ENCODE assay signal across 8 mouse cellular contexts in the genomic region with DNA sequence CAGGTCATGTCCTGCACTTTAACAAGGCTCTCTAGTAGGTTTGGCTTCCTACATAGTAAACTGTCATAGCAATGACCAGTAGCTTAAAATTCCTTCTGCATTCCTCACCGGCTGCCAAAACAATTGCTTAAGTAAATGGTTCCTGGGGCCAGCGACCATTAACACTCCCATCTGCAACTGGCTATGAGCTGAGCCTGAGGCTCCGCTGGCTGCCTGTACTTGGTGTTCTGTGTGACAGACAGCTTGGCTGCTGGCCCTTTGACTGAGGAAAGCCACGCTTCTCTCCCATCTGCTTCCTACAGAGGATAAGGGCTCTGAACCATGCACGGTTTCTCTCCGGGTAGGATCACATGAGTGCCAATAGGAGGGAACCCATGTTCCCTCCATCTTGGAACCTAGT. TPM values are rescaled to one million over a fixed set of nuclear protein-coding genes. Genes with fewer than 3 reads are reported as not detected.
A peak's percentile ranks its signal among the peaks of the same experiment; 100 is the strongest.
DNase-seq lines count a peak whose midpoint lies in the region; ATAC-seq lines count a peak whose summit lies in the region.

No protein-coding gene starts in this region.

- H3K27me3 ChIP-seq in limb, embryonic 13.5 days, result no peaks in the 10 kb centered on the region
- no peaks in the 10 kb centered on the region for H3K27me3 ChIP-seq in limb, embryonic 10.5 days (ENCODE audit: low read depth, poor library complexity, severe bottlenecking)

- no peaks in the 10 kb centered on the region for H3K36me3 ChIP-seq in limb, embryonic 13.5 days
- no peaks in the 10 kb centered on the region for H3K36me3 ChIP-seq in limb, embryonic 10.5 days

- H3K4me1 ChIP-seq in limb, embryonic 13.5 days, result peaks cover 21% of the 10 kb centered on the region
- peaks cover 22% of the 10 kb centered on the region for H3K4me1 ChIP-seq in limb, embryonic 10.5 days

- no peak overlapping the region for H3K4me3 ChIP-seq in limb, embryonic 13.5 days
- H3K4me3 ChIP-seq in limb, embryonic 10.5 days, result no peak overlapping the region

- no peak overlapping the region for H3K9ac ChIP-seq in limb, embryonic 13.5 days

- no peak overlapping the region for H3K27ac ChIP-seq in limb, embryonic 13.5 days
- H3K27ac ChIP-seq in limb, embryonic 10.5 days, result no peak overlapping the region

- WGBS in limb, embryonic 13.5 days, result 43% methylated on average over 6 of the region's 6 CpGs
- 66% methylated on average over 6 of the region's 6 CpGs for WGBS in limb, embryonic 10.5 days

- intact Hi-C loops in heart, postnatal 10 days (cut with DNase I), result no loop called here

- no peak for DNase-seq in limb, embryonic 10.5 days (ENCODE audit: low spot score)
- peak; percentile 18 to 26 for DNase-seq in cerebellum, postnatal 25 days
- peak; percentile 61 to 77 for DNase-seq in heart, postnatal 10 days
- peak; percentile 42 to 61 for DNase-seq in lung, adult 18-20 months
- no peak for DNase-seq in spleen, postnatal 36 days (ENCODE audit: low spot score in 2 of 2)

- no peak overlapping the region for H3K4me2 ChIP-seq in limb, embryonic 13.5 days (replicated peaks)

- peak; percentile 44; the same call in 1 of the 2 replicates for ATAC-seq in limb, embryonic 13.5 days (ENCODE audit: low FRiP score, low read depth)
- no peak for ATAC-seq in megakaryocyte progenitor cell, adult 5-6 weeks (replicated peaks; ENCODE audit: poor library complexity)
- ATAC-seq in megakaryocyte-erythroid progenitor cell, adult 5-6 weeks (replicated peaks; ENCODE audit: low FRiP score, low TSS enrichment, poor library complexity, severe bottlenecking), result no peak

- no peaks in the 10 kb centered on the region for H3K9me3 ChIP-seq in limb, embryonic 13.5 days
- H3K9me3 ChIP-seq in limb, embryonic 10.5 days (replicated peaks), result no peaks in the 10 kb centered on the region

RNA-seq across cellular contexts. Expression of a gene that starts 53.1 kb away (rescaled TPM):
- polyA plus RNA-seq in limb, embryonic 13.5 days (2015; fragmentation: Nextera tagmentation; extraction: Ambion mirVana), result 9.8 and 9.9 TPM in 2 replicates
- 3.8 and 3.9 TPM in 2 replicates for polyA plus RNA-seq in limb, embryonic 10.5 days (2016; fragmentation: Nextera tagmentation; extraction: Ambion mirVana)
- total RNA-seq in heart, postnatal 10 days (2021), result under 1 TPM in 1 of 2 experiments, not detected in 1; 0.29 TPM
- 0.27 TPM in 1 of 2 replicates, not detected in the other for total RNA-seq in megakaryocyte progenitor cell, adult 5-6 weeks (2015)
- total RNA-seq in megakaryocyte progenitor cell, adult 5-6 weeks (2017), result 0.12 TPM in 1 of 2 replicates, not detected in the other
- not detected in 2 replicates for total RNA-seq in megakaryocyte-erythroid progenitor cell, adult 5-6 weeks (2014; fragmentation: Nextera tagmentation)
- total RNA-seq in megakaryocyte-erythroid progenitor cell, adult 5-6 weeks (2017), result 0.95 TPM in 1 of 2 replicates, not detected in the other

Comparison
In these comparisons a context has a peak if more than half of its experiments do, and no peak if none do; other contexts are left out.
1. DNase-seq: peak in cerebellum, postnatal 25 days (2 of 2), heart, postnatal 10 days (2 of 2) and lung, adult 18-20 months (2 of 2); none in limb, embryonic 10.5 days (single experiment) and spleen, postnatal 36 days (0 of 2).